Mouse (Mus musculus): ENCODE results near the gene Sh2d3c. TPM values are rescaled to one million over a fixed set of nuclear protein-coding genes. Genes with fewer than 3 reads are reported as not detected.

The Sh2d3c gene
- total and polyA plus RNA-seq, 3 experiments: 4.8 to 25.8 (median 11.1) TPM

DNA sequence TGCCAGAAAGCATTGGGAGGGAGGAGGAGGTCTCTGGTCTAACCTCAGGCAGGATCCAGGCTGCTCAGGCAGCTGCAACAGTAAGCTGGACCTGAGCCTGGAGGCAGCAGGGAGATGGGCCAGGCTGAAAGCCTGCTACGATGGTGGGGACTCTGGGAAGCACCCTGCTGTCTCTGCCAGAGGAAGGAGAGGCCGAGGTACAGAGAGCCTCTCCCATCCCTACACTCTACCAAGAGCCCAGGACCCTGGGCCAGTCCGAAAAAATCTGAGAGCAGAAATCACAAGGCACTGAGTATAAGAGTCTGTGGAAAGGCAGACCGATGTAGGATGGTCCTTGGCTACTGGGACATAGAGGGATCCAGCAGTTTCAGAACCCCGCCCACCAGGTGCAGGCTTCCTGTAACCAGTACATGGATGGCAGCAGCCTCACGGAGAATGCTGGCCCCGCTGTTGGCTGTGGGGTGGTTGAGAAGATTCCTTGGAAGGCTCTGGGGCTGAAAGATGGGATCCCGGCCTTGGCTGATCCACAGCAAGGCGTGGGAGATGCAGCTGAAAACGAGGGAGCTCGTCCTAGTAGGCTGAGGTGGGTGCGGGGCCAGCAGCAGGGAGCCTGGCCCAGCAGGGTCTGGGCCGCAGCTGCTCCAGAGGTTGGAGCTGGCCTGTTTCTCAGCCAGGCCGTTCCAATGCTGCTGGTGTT lies 38.0 kb upstream of the Sh2d3c start:
- no peak for DNase-seq (ENCODE audit: extremely low read depth)
- dilution Hi-C loops (cut with MboI; ENCODE audit: extremely low pct_ligation_motif_present, extremely low pct_unique_long_range_greater_than_20kb, low sequenced_read_pairs) (no loop called here), in situ Hi-C loops (cut with MboI; ENCODE audit: low pct_ligation_motif_present, low pct_unique_long_range_greater_than_20kb, low sequenced_read_pairs) (loop anchor here (5.0 kb wide), 1 partner anchor 96 kb away; the partner anchor contains the start of gene St6galnac4)
- no peaks in the 10 kb centered on the region for H3K9me3 ChIP-seq (replicated peaks; ENCODE audit: low read length)
- TF ChIP-seq NELFE (IDR thresholded peaks at IDR 0.05; ENCODE audit: low read depth, low read length): no peak
- no peak overlapping the region for H3K9ac ChIP-seq (ENCODE audit: insufficient read depth, low read depth)
- peaks cover 0 to 5% of the 10 kb centered on the region in 2 experiments; a peak in 2 of 4 replicates for H3K4me1 ChIP-seq (ENCODE audit: control insufficient read depth in 1 of 2, insufficient read depth in 2 of 2)
- H3K27me3 ChIP-seq (replicated peaks): no peaks in the 10 kb centered on the region
- no peak overlapping the region for H3K27ac ChIP-seq (ENCODE audit: insufficient read depth, low read depth)
- H3K79me2 ChIP-seq (replicated peaks; ENCODE audit: control insufficient read depth, extremely low read depth, insufficient read depth, poor library complexity, severe bottlenecking): no peaks in the 10 kb centered on the region
- no peak overlapping the region for H3K4me3 ChIP-seq (replicated peaks in 1 of 3; ENCODE audit: low read depth in 2 of 3, low read length in 2 of 3, poor library complexity in 1 of 3)
- peaks cover 48 to 76% of the 10 kb centered on the region in 2 experiments for H3K36me3 ChIP-seq (replicated peaks in 1 of 2; ENCODE audit: control insufficient read depth in 1 of 2, insufficient read depth in 1 of 2, low read length in 1 of 2)
- no peak overlapping the region for H3K4me2 ChIP-seq (ENCODE audit: insufficient read depth, low read depth, poor library complexity, severe bottlenecking)

GRCm38 (mm10) chr2:32683701-32684100 lies 37.2 kb upstream of the Sh2d3c start:
- H3K4me3 ChIP-seq (replicated peaks in 1 of 3; ENCODE audit: low read depth in 2 of 3, low read length in 2 of 3, poor library complexity in 1 of 3): no peak overlapping the region
- H3K27me3 ChIP-seq (replicated peaks): no peaks in the 10 kb centered on the region
- TF ChIP-seq POLR2A (IDR thresholded peaks at IDR 0.05; ENCODE audit: low read depth, low read length): no peak
- TF ChIP-seq ETS1 (conservative IDR thresholded peaks at IDR 0.05; ENCODE audit: low read depth, low read length): no peak
- no peak for TF ChIP-seq SMC3 (IDR thresholded peaks at IDR 0.05; ENCODE audit: low read depth, low read length)
- TF ChIP-seq UBTF (IDR thresholded peaks at IDR 0.05; ENCODE audit: low read depth, low read length): no peak
- TF ChIP-seq EP300 (IDR thresholded peaks at IDR 0.05; ENCODE audit: low read length): no peak
- TF ChIP-seq CTCF (conservative IDR thresholded peaks at IDR 0.05 in 1 of 2, IDR thresholded peaks at IDR 0.05 in 1 of 2; ENCODE audit: low read depth in 2 of 2, low read length in 2 of 2): no peak
- no peak for TF ChIP-seq MAFK (IDR thresholded peaks at IDR 0.05; ENCODE audit: insufficient replicate concordance, low read length)
- no peak for TF ChIP-seq MYC (IDR thresholded peaks at IDR 0.05; ENCODE audit: low read depth, low read length)
- TF ChIP-seq MAX (IDR thresholded peaks at IDR 0.05; ENCODE audit: low read length): no peak
- no peak for TF ChIP-seq TBP (conservative IDR thresholded peaks at IDR 0.05; ENCODE audit: low read depth, low read length)
- TF ChIP-seq BHLHE40 (IDR thresholded peaks at IDR 0.05; ENCODE audit: low read depth, low read length): no peak
- no peak for TF ChIP-seq ZMIZ1 (IDR thresholded peaks at IDR 0.05; ENCODE audit: low read depth, low read length)
- no peaks in the 10 kb centered on the region for H3K79me2 ChIP-seq (replicated peaks; ENCODE audit: control insufficient read depth, extremely low read depth, insufficient read depth, poor library complexity, severe bottlenecking)
- no peak overlapping the region for H3K4me2 ChIP-seq (ENCODE audit: insufficient read depth, low read depth, poor library complexity, severe bottlenecking)
- H3K36me3 ChIP-seq (replicated peaks in 1 of 2; ENCODE audit: control insufficient read depth in 1 of 2, insufficient read depth in 1 of 2, low read length in 1 of 2): peaks cover 56 to 84% of the 10 kb centered on the region in 2 experiments
- H3K4me1 ChIP-seq (ENCODE audit: control insufficient read depth in 1 of 2, insufficient read depth in 2 of 2): peaks cover 0 to 5% of the 10 kb centered on the region in 2 experiments; a peak in 2 of 4 replicates
- no peak overlapping the region for H3K9ac ChIP-seq (ENCODE audit: insufficient read depth, low read depth)
- dilution Hi-C loops (cut with MboI; ENCODE audit: extremely low pct_ligation_motif_present, extremely low pct_unique_long_range_greater_than_20kb, low sequenced_read_pairs): no loop called here
- in situ Hi-C loops (cut with MboI; ENCODE audit: low pct_ligation_motif_present, low pct_unique_long_range_greater_than_20kb, low sequenced_read_pairs): loop anchor here (5.0 kb wide), 1 partner anchor 96 kb away; the partner anchor contains the start of gene St6galnac4
- no peak overlapping the region for H3K27ac ChIP-seq (ENCODE audit: insufficient read depth, low read depth)
- H3K9me3 ChIP-seq (replicated peaks; ENCODE audit: low read length): no peaks in the 10 kb centered on the region
- DNase-seq (ENCODE audit: extremely low read depth): no peak
